Mouse (Mus musculus) stomach, postnatal 0 days (tissue): ENCODE results near the gene Stard5. TPM values are rescaled to one million over a fixed set of nuclear protein-coding genes. Genes with fewer than 3 reads are reported as not detected.

Experiments
- ATAC-seq: fragments of 200-750 bp; cut with Nextera tagmentation; 2 replicates; pipeline ENCODE4 v1.8.0; 2017; ENCODE audit not compliant: low FRiP score, low TSS enrichment
- DNase-seq: peaks from one replicate; pipeline ENCODE4 v3.0.0-alpha.2; 2016; ENCODE audit warnings: low spot score
- H3K27ac ChIP-seq: fragments of 300-500 bp; sonication (generic); replicated peaks from 2 replicates; pipeline ENCODE4 v1.5.1; 2014; ENCODE audit warnings: mild to moderate bottlenecking, control low read depth
- H3K27me3 ChIP-seq: fragments of 300-500 bp; sonication (generic); 2 replicates; pipeline ENCODE4 v1.6.1; 2014; ENCODE audit warnings: low read length; ENCODE audit not compliant: control insufficient read depth, insufficient read depth
- H3K36me3 ChIP-seq: fragments of 300-500 bp; sonication (generic); 2 replicates; pipeline ENCODE4 v1.6.1; 2014; ENCODE audit warnings: low read length, mixed read lengths; ENCODE audit not compliant: control insufficient read depth, insufficient read depth
- H3K4me1 ChIP-seq: fragments of 300-500 bp; sonication (generic); replicated peaks from 2 replicates; pipeline ENCODE4 v1.6.1; 2014; ENCODE audit warnings: antibody characterized with exemption; ENCODE audit not compliant: control insufficient read depth, insufficient read depth
- H3K4me2 ChIP-seq: fragments of 300-500 bp; sonication (generic); replicated peaks from 2 replicates; pipeline ENCODE4 v1.6.1; 2014; ENCODE audit warnings: low read depth, mild to moderate bottlenecking, control low read depth, moderate library complexity
- H3K4me3 ChIP-seq: fragments of 300-500 bp; sonication (generic); 2 replicates; pipeline ENCODE4 v1.5.1; 2014; ENCODE audit warnings: low read depth, low read length, control low read depth
- H3K9ac ChIP-seq: fragments of 300-500 bp; sonication (generic); 2 replicates; pipeline ENCODE4 v1.6.1; 2014; ENCODE audit warnings: mild to moderate bottlenecking, low read length, control low read depth, mixed read lengths
- H3K9me3 ChIP-seq: fragments of 300-500 bp; sonication (generic); 2 replicates; pipeline ENCODE4 v1.6.1; 2016; ENCODE audit warnings: low read length; ENCODE audit not compliant: control insufficient read depth
- CTCF ChIP-seq: IDR thresholded peaks from 2 replicates; pipeline ENCODE4 v1.5.1; 2016; ENCODE audit warnings: antibody characterized with exemption, low read depth, mild to moderate bottlenecking, moderate library complexity
- EP300 ChIP-seq: optimal IDR thresholded peaks from 2 replicates; pipeline ENCODE3; 2016; ENCODE audit warnings: antibody characterized with exemption
- WGBS: fragments of 180-500 bp; shearing (Covaris S2); extraction: QIAGEN DNeasy Blood & Tissue Kit; methylation state at CpG from one replicate; pipeline ENCODE4 v1.1.7; 2014; 5-methylcytosine and 5-hydroxymethylcytosine counted together
- polyA plus RNA-seq: library from polyadenylated mRNA; unstranded; fragments of >200 nt; fragmentation: Nextera tagmentation; extraction: Ambion mirVana; gene quantifications from 2 replicates; pipeline ENCODE4 v1.2.1, GENCODE M21; 2015

Stard5 gene
- polyA plus RNA-seq, 1 experiment from 2014 or later = 34.1 TPM

DNA sequence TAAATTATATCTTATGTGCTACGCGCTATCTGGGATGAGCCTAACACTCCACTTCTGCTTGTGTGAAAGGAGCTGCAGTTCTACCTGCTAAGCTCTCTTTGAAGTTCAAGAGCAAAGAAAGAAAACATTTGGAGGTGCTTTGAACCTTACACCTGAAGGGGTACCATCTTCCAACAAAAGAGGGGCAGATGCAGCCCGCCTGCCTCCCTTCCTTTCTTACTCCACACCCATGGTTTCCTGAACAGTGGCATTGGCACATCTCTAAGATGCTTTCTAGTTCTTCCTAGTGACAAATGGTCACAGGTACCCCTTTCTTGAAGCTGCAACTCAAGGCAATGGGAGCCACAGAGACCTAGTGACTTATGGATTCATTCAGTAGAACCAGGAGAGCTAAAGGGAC is 30.0 kb downstream of the Stard5 start:
- Histone ChIP-seq H3K4me3 (no peak overlapping the region), H3K36me3 (no peaks in the 10 kb centered on the region), H3K4me1 (no peaks in the 10 kb centered on the region), H3K9me3 (no peaks in the 10 kb centered on the region), H3K27me3 (no peaks in the 10 kb centered on the region), H3K27ac (no peak overlapping the region), H3K9ac (no peak overlapping the region), H3K4me2 (no peak overlapping the region)
- TF ChIP-seq EP300 (no peak), CTCF (no peak)
- DNase-seq = no peak
- 97% methylated on average over 3 of the region's 3 CpGs for WGBS
- no peak for ATAC-seq

DNA sequence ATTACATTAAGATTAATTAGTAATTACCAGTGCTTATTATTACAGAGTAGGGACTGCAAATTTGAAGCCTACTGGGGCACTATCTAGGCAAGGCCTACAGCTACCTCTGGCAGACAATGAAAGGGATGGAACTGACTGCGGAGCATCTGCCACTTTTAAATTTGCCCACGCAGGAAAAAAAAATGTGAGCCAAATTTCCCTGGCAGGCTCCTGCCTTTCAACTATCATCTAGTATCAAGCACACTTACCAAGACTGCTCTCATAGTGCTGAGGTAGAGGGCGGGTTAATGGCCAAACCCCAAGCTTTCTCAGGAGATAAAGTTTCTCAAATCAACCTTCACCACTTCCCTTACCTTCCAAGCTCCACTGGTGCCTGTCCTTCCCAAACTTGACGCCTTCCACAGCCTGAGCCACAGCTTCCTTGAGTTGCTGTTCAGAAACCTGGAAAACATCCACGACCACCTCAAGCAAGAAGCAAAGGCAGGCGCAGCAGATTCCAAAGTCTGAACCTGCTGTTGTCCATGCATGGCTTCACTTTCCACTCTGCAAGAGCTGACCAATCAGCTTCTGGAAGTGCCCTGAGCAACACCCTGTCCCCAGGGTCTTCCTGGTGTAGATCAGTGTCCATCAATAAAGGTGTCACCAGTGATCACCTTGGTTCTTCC is 31.1 kb downstream of the Stard5 start:
- Histone ChIP-seq H3K4me3 (no peak overlapping the region), H3K4me2 (no peak overlapping the region), H3K27ac (no peak overlapping the region), H3K27me3 (no peaks in the 10 kb centered on the region), H3K36me3 (no peaks in the 10 kb centered on the region), H3K9me3 (no peaks in the 10 kb centered on the region), H3K9ac (no peak overlapping the region), H3K4me1 (no peaks in the 10 kb centered on the region)
- DNase-seq (no peak), ATAC-seq (no peak)
- TF ChIP-seq EP300 (no peak), CTCF (no peak)
- 86% methylated on average over 6 of the region's 6 CpGs for whole genome bisulfite sequencing

GRCm38 (mm10) chr7:83666087-83666595 is 34.4 kb downstream of the Stard5 start:
- no peak overlapping the region for H3K4me2 ChIP-seq
- no peaks in the 10 kb centered on the region for H3K36me3 ChIP-seq
- ATAC-seq (no peak), DNase-seq (no peak)
- TF ChIP-seq EP300 (no peak), CTCF (no peak)
- no peaks in the 10 kb centered on the region for H3K27me3 ChIP-seq
- H3K4me1 ChIP-seq = no peaks in the 10 kb centered on the region
- WGBS = 74% methylated on average over 4 of the region's 4 CpGs
- H3K27ac ChIP-seq = no peak overlapping the region
- no peaks in the 10 kb centered on the region for H3K9me3 ChIP-seq
- H3K9ac ChIP-seq = no peak overlapping the region
- H3K4me3 ChIP-seq = no peak overlapping the region

DNA sequence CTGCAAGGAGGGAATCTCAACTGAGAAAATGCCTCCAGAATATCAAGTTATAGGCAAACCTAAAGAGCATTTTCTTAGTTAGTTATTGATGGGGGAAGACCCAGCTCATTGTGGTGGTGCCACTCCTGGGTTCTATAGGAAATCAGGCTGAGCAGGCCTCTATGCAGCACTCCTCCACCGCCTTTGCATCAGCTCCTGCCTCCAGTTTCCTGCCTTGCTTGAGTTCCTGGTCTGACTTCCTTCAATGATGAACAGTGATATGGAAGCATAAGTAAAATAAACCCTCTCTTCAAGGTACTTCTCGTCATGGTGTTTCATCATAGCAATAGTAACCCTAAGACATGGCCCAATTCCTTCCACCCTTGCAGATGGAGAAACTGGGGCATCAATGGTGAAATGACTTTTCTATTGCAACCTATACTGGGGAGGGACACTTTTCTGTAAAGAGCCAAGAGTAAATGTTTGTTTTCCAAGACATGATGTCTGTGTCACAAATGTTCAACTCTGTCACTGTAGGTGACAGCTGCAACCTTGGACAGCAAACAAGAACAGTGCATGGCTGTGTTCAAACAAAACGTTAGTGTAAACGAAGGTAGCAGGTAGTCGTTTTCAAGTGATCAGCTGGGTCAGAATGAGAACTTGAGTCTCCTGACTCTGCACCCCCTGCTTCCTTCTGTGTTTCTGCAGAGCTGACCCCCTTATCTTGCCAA is 36.3 kb downstream of the Stard5 start:
- DNase-seq = no peak
- no peaks in the 10 kb centered on the region for H3K27me3 ChIP-seq
- H3K9ac ChIP-seq = no peak overlapping the region
- H3K36me3 ChIP-seq = no peaks in the 10 kb centered on the region
- H3K27ac ChIP-seq = no peak overlapping the region
- H3K4me2 ChIP-seq = no peak overlapping the region
- H3K4me3 ChIP-seq = no peak overlapping the region
- TF ChIP-seq EP300 = no peak
- no peak for TF ChIP-seq CTCF
- ATAC-seq = no peak
- 68% methylated on average over 5 of the region's 5 CpGs for WGBS
- no peaks in the 10 kb centered on the region for H3K9me3 ChIP-seq
- no peaks in the 10 kb centered on the region for H3K4me1 ChIP-seq

- H3K4me3 ChIP-seq = no peak overlapping the region
- H3K4me2 ChIP-seq = no peak overlapping the region
- H3K4me1 ChIP-seq = no peaks in the 10 kb centered on the region
- 19% methylated on average over 1 of the region's 1 CpGs for WGBS
- H3K27me3 ChIP-seq = no peaks in the 10 kb centered on the region
- no peaks in the 10 kb centered on the region for H3K36me3 ChIP-seq
- H3K27ac ChIP-seq = no peak overlapping the region
- no peak overlapping the region for H3K9ac ChIP-seq
- no peaks in the 10 kb centered on the region for H3K9me3 ChIP-seq
- DNase-seq = peak; percentile 60
- ATAC-seq = 0 out of 2 replicates have a peak, but pooled peaks have one; percentile 53
- no peak for TF ChIP-seq EP300
- peak; percentile 87 for TF ChIP-seq CTCF
Measured at GRCm38 (mm10) chr7:83668724-83669123, 37.0 kb downstream of the Stard5 start.

DNA sequence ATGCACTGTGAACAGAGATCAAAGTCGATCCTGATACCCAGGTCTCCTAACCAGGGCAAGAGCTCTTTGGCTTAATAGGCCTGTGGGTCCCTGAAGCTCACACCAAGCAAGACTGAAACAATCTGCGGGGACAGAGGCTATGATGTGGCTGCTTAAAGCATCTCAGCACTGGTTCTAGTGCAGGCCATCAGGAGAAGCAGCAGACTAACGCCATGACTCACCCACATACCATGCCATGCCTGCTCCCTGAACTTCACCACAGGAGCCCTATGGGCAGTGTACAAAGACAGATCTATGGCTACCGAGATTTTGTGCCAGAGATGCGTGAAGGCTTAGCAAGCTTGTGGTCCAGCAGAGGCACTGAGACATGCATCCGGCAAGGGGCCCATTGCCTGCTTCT is 39.8 kb downstream of the Stard5 start:
- H3K4me1 ChIP-seq = no peaks in the 10 kb centered on the region
- no peak for ATAC-seq
- no peak overlapping the region for H3K27ac ChIP-seq
- no peak for TF ChIP-seq EP300
- TF ChIP-seq CTCF = no peak
- no peaks in the 10 kb centered on the region for H3K9me3 ChIP-seq
- 80% methylated on average over 6 of the region's 6 CpGs for WGBS
- H3K4me2 ChIP-seq = no peak overlapping the region
- no peak for DNase-seq
- no peak overlapping the region for H3K4me3 ChIP-seq
- no peaks in the 10 kb centered on the region for H3K27me3 ChIP-seq
- H3K36me3 ChIP-seq = no peaks in the 10 kb centered on the region
- H3K9ac ChIP-seq = no peak overlapping the region
